Mouse (Mus musculus): ENCODE results near the gene Wasf1.

The Wasf1 gene

GRCm38 (mm10) chr10:40885432-40885831 lies 2.2 kb downstream of the Wasf1 start:
- in situ Hi-C loops (cut with MboI; ENCODE audit: unreplicated experiment in 2 of 2) = loop anchor here in 1 of 2 experiments (10.0 to 25.0 kb wide), 2 partner anchors 419 to 623 kb away; partner anchors contain the start of genes Ak9, Fig4 and Gtf3c6

DNA sequence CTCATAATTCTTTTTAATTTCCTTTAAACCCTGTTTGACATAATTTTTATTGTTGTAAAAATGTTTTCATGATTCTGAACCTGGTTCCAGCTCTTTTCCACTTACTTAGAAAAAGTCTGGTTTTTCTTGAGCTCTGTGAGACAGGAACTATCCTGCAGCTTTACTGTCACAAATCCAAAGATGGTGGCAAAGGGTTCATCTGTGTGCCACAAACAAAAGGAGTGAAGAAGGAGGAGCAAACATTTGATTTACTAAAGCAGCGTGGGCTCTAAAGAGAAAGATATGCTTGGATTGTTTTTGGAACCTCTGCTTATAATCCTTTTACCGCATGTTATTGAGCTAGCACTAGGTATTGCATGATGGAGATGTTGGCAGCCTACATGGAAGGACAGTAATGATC lies 4.0 kb downstream of the Wasf1 start:
- in situ Hi-C loops (cut with MboI; ENCODE audit: unreplicated experiment in 2 of 2) = loop anchor here in 1 of 2 experiments (10.0 to 25.0 kb wide), 2 partner anchors 417 to 625 kb away; partner anchors contain the start of genes Ak9, Fig4 and Gtf3c6

DNA sequence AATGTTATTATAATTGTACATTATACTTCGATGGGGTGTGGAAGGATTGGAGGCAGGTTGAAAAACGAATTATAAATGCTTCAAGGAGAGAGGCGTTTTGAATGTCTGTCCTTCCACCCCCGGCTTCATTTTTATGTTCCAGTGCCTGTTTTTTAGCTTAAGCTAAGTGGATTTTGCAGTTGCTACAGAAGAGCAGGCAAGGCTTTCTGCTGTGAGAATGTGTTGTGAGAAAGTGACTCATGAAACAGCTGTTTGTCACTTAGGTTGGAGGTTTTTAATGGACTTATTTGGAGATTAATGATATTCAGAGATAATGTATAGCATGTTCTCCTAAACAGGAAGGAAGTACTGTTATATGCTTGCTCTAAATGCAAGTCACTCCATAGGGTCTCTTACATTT lies 5.9 kb downstream of the Wasf1 start:
- in situ Hi-C loops (cut with MboI; ENCODE audit: unreplicated experiment in 2 of 2) = loop anchor here in 1 of 2 experiments (10.0 to 25.0 kb wide), 2 partner anchors 416 to 627 kb away; partner anchors contain the start of genes Ak9, Fig4 and Gtf3c6

- in situ Hi-C loops (cut with MboI; ENCODE audit: unreplicated experiment in 2 of 2) = loop anchor here in 1 of 2 experiments (25.0 kb wide), 1 partner anchor 633 kb away; the partner anchor contains the start of gene Gtf3c6
Observed at GRCm38 (mm10) chr10:40895765-40896164, 12.5 kb downstream of the Wasf1 start.

DNA sequence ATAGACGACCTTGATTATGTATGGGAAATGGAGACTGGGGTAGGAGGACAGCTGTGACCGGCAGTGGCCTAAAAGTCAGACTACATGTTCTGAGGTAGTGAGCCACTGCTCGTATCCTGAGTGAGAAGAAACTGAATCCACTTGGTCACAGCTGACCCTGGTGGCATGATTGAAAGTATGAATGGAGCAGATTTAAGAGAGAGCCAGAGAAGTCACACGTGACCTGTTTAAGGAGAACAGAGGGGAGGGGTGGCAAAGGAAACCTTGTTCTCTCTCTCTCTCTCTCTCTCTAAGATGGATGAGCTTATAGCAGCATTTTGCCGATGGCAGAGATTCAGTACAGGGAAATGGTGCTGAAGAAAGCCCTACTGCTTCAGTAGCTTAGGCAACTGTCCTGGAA lies 13.4 kb downstream of the Wasf1 start:
- in situ Hi-C loops (cut with MboI; ENCODE audit: unreplicated experiment in 2 of 2) = loop anchor here in 1 of 2 experiments (25.0 kb wide), 1 partner anchor 634 kb away; the partner anchor contains the start of gene Gtf3c6

DNA sequence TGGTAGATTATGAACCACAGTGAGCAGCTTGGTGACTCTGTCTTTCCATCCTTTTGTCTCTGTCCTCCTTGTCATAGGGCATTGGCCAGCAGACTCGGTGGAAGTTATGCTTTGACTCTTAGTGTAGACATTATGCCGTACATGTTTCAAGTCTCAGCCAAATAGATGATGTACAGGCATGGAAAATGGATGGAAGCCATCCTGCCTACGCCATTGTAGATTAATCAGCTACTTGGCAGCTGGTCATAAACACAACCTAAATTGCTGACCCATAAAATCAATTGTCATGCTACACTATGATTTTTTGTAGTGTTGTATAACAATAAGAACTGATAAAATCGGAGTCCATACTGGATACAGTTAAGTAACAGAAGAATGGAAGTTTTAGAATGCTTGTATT lies 18.5 kb downstream of the Wasf1 start:
- in situ Hi-C loops (cut with MboI; ENCODE audit: unreplicated experiment in 2 of 2) = no loop called here

GRCm38 (mm10) chr10:40906131-40906530 lies 22.9 kb downstream of the Wasf1 start:
- in situ Hi-C loops (cut with MboI; ENCODE audit: unreplicated experiment in 2 of 2) = no loop called here

DNA sequence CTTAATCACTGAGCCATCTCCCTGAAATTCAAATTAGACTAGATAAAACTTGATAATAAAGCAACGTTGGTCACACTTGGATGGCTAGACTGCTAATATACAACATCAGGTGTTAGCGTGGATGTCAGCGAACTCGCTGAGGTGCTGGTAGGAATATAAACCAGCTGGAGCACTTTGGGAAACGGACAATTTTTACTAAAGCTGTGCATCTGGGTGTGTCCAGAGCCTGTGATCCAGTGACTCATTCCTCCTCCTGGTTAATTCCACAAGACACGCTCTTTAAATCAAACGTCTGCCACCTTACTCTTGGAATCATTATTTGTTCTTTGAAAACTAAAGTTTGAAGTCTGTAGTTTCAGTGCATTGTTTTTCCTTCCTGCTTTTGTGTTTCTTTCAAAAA lies 23.5 kb downstream of the Wasf1 start:
- in situ Hi-C loops (cut with MboI; ENCODE audit: unreplicated experiment in 2 of 2) = no loop called here

DNA sequence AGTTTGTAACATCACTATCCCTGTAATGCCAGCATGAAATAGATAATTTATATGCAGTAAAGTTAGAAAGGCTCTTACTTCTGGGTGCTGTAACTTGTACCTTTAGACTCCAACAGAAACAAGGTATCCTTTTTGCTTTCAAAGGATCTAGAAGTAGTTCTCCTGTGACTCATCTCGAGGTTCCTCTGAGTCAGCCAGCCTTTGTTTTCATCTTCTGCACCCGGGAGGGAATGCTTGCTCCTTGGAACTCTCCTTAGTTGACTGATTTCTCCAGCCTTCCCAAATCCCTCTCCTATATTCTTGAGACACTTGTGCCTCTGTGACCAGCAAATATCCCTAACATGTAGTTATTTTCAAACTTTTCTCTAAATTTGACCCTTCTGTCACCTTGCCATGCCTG lies 25.3 kb downstream of the Wasf1 start:
- in situ Hi-C loops (cut with MboI; ENCODE audit: unreplicated experiment in 2 of 2) = no loop called here

GRCm38 (mm10) chr10:40910811-40911210 lies 27.5 kb downstream of the Wasf1 start:
- in situ Hi-C loops (cut with MboI; ENCODE audit: unreplicated experiment in 2 of 2) = no loop called here

DNA sequence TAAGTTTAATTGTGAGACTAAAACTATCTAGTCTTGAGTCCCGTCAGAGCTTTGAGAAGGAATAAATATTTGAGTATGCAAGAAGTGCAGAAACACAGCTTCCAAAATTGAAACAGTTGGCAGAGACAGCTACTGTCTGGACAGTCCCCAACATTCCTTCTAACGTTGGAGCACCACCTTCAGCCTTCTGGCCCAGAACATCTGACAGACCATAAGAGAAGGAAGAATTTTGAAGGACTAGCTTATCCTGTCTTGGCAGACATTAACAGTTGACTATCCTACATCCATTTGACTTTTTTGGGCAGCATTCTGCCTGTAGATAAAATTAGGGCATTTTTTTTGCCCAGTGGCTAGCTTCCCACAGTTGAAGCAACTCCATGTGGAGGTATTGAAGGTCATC lies 32.0 kb downstream of the Wasf1 start:
- in situ Hi-C loops (cut with MboI; ENCODE audit: unreplicated experiment in 2 of 2) = no loop called here

GRCm38 (mm10) chr10:40918669-40919440 lies 35.6 kb downstream of the Wasf1 start:
- in situ Hi-C loops (cut with MboI; ENCODE audit: unreplicated experiment in 2 of 2) = no loop called here

GRCm38 (mm10) chr10:40919464-40919863 lies 36.2 kb downstream of the Wasf1 start:
- in situ Hi-C loops (cut with MboI; ENCODE audit: unreplicated experiment in 2 of 2) = no loop called here

GRCm38 (mm10) chr10:40932995-40933394 lies 49.7 kb downstream of the Wasf1 start:
- in situ Hi-C loops (cut with MboI; ENCODE audit: unreplicated experiment in 2 of 2) = no loop called here

GRCm38 (mm10) chr10:40936160-40936726 lies 53.0 kb downstream of the Wasf1 start:
- in situ Hi-C loops (cut with MboI; ENCODE audit: unreplicated experiment in 2 of 2) = no loop called here

DNA sequence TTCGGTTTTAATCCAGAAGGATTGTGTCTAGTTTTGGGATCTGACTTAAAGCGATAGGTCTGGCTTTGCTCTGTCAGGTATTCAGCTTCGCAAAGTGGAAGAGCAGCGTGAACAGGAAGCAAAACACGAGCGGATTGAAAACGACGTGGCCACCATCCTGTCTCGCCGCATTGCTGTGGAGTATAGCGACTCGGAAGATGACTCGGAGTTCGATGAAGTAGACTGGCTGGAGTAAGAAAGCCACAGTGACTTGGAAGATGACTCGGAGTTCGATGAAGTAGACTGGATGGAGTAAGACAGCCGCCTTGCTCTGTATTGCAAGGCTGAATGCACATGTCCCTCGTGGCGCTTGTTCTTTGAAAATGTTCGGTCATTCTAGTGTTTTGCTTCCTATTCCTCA lies 54.3 kb downstream of the Wasf1 start:
- in situ Hi-C loops (cut with MboI; ENCODE audit: unreplicated experiment in 2 of 2) = no loop called here

DNA sequence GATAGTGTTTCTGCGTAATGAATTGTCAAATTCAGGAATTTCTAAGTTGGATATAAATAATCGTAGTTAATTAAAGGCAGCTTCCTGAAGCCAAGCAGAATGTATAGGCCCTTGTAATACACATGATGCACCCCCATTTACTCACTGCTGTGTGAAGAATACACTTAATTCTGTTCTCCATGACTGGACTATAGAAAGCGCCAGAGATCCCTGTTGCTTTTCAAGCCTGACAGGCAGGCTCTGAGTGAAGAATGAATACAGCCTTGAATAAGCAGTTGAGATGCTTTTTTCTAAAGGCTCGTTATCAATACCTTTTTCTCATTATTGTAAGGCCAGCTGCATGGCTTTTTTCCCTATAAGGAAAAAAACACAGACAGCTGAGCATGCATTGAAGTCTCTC lies 59.4 kb downstream of the Wasf1 start:
- in situ Hi-C loops (cut with MboI; ENCODE audit: unreplicated experiment in 2 of 2) = no loop called here

DNA sequence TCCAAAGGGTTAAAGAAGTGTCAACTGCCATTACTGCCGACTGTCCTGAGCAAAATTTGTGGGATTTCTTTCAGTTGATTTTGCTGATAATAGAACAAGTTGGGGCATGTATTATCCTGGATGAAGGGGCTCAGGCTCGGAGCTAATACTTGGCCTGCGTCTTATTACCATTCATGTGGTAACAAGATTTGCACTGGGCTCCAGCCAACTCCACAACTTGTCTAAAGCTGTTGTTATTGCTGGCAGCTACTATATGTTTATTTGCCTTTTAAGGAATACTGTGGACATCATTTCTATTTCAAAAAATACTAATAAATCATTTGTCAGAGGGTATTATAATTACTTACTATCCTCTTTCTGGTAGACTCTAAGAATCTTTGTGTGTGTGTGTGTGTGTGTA lies 66.9 kb downstream of the Wasf1 start:
- in situ Hi-C loops (cut with MboI; ENCODE audit: unreplicated experiment in 2 of 2) = no loop called here

GRCm38 (mm10) chr10:40956206-40956605 lies 72.9 kb downstream of the Wasf1 start:
- in situ Hi-C loops (cut with MboI; ENCODE audit: unreplicated experiment in 2 of 2) = no loop called here

DNA sequence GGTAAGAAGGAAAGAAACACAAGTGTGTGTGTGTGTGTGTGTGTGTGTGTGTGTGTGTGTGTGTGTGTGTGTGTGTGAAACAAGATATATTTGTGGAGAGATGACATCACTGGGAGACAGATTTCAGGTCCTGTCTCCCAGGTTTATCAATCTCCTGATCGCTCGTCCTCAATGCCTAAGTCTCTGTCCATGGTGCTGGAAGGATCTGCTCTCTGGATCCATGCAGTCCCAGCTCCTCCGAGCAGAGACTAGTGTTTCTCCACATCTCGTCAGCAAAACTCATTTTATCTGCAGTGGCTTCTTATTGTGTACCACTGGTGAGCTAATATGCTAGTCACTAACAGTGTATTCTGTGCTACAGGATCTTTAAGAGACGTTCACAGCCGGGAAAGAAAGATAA lies 78.1 kb downstream of the Wasf1 start:
- in situ Hi-C loops (cut with MboI; ENCODE audit: unreplicated experiment in 2 of 2) = no loop called here

- in situ Hi-C loops (cut with MboI; ENCODE audit: unreplicated experiment in 2 of 2) = no loop called here
Observed at GRCm38 (mm10) chr10:40962008-40962407, 78.7 kb downstream of the Wasf1 start.

- in situ Hi-C loops (cut with MboI; ENCODE audit: unreplicated experiment in 2 of 2) = no loop called here
Observed at GRCm38 (mm10) chr10:40964546-40964945, 81.3 kb downstream of the Wasf1 start.
